Mouse (Mus musculus) C2C12 (cell line): ENCODE measurements at regions not wholly inside any gene's neighbourhood (a gene's known extent, or its start where the extent isn't known, plus 50 kb on each side); places are given as distances from the start of the nearest gene placed in this dataset.

Experiments used
- H3K27me3 ChIP-seq: one replicate; pipeline ENCODE4 v1.6.1; 2011; ENCODE audit not compliant: control insufficient read depth, insufficient read depth, insufficient read length
- H3K36me3 ChIP-seq: one replicate; pipeline ENCODE4 v1.6.1; 2011; ENCODE audit not compliant: control insufficient read depth, insufficient read depth
- H3K4me3 ChIP-seq: one replicate; pipeline ENCODE4 v1.5.1; 2011; ENCODE audit warnings: mild to moderate bottlenecking, control low read depth; ENCODE audit not compliant: poor library complexity, insufficient read depth, severe bottlenecking
- H3K79me2 ChIP-seq: one replicate; pipeline ENCODE4 v1.6.1; 2011; ENCODE audit not compliant: control insufficient read depth, insufficient read depth
- H3K79me3 ChIP-seq: one replicate; pipeline ENCODE4 v1.6.1; 2011; ENCODE audit warnings: low read depth, control low read depth
- H3ac ChIP-seq: one replicate; pipeline ENCODE3; 2011; ENCODE audit warnings: low read depth; ENCODE audit not compliant: control insufficient read depth, insufficient read length
- CEBPB ChIP-seq: IDR thresholded peaks from one replicate; pipeline ENCODE4 v1.6.1; 2011; ENCODE audit warnings: low read depth, mild to moderate bottlenecking, control low read depth, moderate library complexity
- CTCF ChIP-seq: IDR thresholded peaks from one replicate; pipeline ENCODE4 v1.5.1; 2011; ENCODE audit not compliant: control insufficient read depth, insufficient read depth, insufficient read length
- FOSL1 ChIP-seq: IDR thresholded peaks from one replicate; pipeline ENCODE4 v1.8.0; 2011; ENCODE audit warnings: mild to moderate bottlenecking, low read length; ENCODE audit not compliant: poor library complexity, insufficient read depth, severe bottlenecking
- MAX ChIP-seq: IDR thresholded peaks from one replicate; pipeline ENCODE4 v1.6.1; 2011; ENCODE audit warnings: mild to moderate bottlenecking, control low read depth
- MYOD1 ChIP-seq: IDR thresholded peaks from one replicate; pipeline ENCODE4 v1.6.1; 2011; ENCODE audit warnings: low read depth; ENCODE audit not compliant: control insufficient read depth, insufficient read length
- MYOG ChIP-seq: IDR thresholded peaks from one replicate; pipeline ENCODE4 v1.6.1; 2011; ENCODE audit not compliant: control insufficient read depth, insufficient read length; ENCODE audit errors: extremely low read depth
- USF1 ChIP-seq: IDR thresholded peaks from one replicate; pipeline ENCODE4 v1.6.1; 2011; ENCODE audit warnings: low read depth, mild to moderate bottlenecking, control low read depth, moderate library complexity

DNA sequence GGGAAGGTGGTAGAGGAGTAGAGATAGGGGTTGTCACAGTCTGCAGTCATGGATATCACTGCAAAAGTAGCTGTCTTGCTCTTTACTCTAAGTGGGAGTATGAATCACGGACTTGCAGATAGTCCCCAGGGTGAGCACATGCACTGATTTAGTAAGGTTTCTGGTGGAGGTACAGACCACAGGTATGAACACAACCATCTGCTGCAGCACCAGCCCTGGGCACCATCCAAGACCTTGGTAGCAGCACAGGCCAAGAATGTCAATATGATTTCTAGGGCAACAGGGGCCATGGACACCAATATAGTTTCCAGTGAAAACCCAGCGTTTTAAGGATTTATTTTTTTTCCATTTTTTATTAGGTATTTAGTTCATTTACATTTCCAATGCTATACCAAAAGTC is 913.7 kb upstream of the Kirrel3 start:
- no peaks in the 10 kb centered on the region for H3K79me3 ChIP-seq
- H3K27me3 ChIP-seq, result no peaks in the 10 kb centered on the region
- H3K4me3 ChIP-seq, result no peak overlapping the region
- TF ChIP-seq MYOD1, result no peak
- no peak for TF ChIP-seq MYOG
- TF ChIP-seq USF1, result no peak
- TF ChIP-seq FOSL1, result no peak
- TF ChIP-seq MAX, result no peak
- TF ChIP-seq CEBPB, result no peak
- TF ChIP-seq CTCF, result no peak
- H3K79me2 ChIP-seq, result no peaks in the 10 kb centered on the region
- no peak overlapping the region for H3ac ChIP-seq
- H3K36me3 ChIP-seq, result no peaks in the 10 kb centered on the region

DNA sequence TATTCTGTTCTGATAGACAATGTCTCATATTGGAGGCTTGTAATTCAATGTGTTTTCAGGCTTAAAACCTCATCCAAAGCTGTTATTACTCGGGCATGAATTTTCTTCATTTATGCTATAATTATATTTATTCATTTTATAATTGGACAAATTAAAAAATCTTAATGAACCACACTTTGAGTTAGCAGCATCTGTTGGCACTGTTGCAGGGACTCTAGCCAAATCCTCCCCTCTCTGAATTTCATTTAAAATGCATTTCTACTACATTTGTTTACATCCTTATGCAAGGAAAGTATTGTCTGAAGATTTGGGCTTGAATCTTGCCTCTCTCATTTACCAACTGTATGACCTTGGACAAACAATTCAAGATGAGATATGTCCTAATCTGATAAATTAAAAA is 874.2 kb upstream of the Kirrel3 start:
- no peak for TF ChIP-seq FOSL1
- no peak for TF ChIP-seq MAX
- no peak for TF ChIP-seq USF1
- TF ChIP-seq MYOG, result no peak
- no peak for TF ChIP-seq MYOD1
- no peak for TF ChIP-seq CTCF
- TF ChIP-seq CEBPB, result no peak
- no peak overlapping the region for H3ac ChIP-seq
- H3K36me3 ChIP-seq, result no peaks in the 10 kb centered on the region
- no peaks in the 10 kb centered on the region for H3K79me2 ChIP-seq
- peaks cover 4% of the 10 kb centered on the region for H3K27me3 ChIP-seq
- no peaks in the 10 kb centered on the region for H3K79me3 ChIP-seq
- H3K4me3 ChIP-seq, result no peak overlapping the region

DNA sequence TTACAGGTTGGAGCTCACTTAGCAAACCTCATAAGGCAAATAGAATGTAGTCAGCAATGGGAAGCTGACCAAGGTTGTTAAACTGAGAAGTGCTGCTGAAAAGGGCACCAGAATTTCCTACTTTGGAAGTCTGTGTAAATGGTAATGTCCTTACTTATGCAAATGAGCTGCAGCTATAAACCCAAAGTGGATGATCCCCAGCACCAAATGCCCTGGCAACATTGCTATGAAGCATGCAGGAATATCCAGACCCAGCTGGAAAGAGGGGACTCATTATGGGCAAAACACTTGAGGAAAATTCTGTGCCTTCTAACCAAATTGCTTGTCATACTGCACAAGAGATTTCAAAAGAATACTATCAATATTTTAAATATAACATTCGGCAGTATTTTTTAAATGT is 861.3 kb upstream of the Kirrel3 start:
- H3ac ChIP-seq, result no peak overlapping the region
- H3K4me3 ChIP-seq, result no peak overlapping the region
- no peaks in the 10 kb centered on the region for H3K79me3 ChIP-seq
- peaks cover 2% of the 10 kb centered on the region for H3K27me3 ChIP-seq
- TF ChIP-seq USF1, result no peak
- TF ChIP-seq CTCF, result no peak
- TF ChIP-seq MAX, result no peak
- TF ChIP-seq CEBPB, result no peak
- no peak for TF ChIP-seq FOSL1
- no peak for TF ChIP-seq MYOD1
- TF ChIP-seq MYOG, result no peak
- H3K79me2 ChIP-seq, result no peaks in the 10 kb centered on the region
- no peaks in the 10 kb centered on the region for H3K36me3 ChIP-seq

DNA sequence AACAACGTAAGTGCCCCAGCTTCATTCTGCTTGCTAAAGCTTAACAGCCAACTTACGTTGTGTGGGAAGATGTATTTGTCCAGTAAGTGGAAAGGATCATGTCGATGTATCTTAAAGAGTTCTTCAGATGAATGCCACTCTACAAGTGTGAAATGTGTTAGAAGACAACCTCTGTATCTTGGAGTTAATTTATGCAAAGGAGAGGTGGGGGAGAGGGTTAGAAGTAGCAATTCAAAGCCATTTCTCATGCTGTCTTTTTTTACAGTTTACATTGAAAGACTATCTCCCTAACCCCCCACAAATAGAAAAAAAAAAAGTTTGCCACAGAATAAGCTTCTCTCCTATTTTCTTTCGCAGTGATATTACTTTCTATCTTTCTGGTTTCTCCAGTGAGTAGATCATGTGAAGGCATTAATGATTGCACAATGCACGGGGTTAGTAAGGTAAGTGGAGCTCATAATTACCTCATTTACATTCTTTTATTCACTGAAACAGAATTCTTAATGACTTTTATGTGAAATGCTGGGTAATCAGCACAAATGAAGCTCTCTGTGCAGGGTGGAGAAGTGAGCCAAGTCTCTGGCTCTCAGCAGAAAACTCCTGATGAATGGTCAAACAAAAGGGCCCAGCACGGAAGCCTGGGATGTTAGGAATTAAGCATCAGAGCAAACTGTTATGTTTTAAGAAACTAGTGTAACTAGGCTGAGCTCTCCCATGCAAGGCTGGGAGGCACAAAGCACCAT is 855.8 kb upstream of the Kirrel3 start:
- Histone ChIP-seq H3K36me3 (no peaks in the 10 kb centered on the region), H3K79me2 (no peaks in the 10 kb centered on the region), H3ac (no peak overlapping the region), H3K4me3 (no peak overlapping the region), H3K79me3 (no peaks in the 10 kb centered on the region), H3K27me3 (peaks cover 5% of the 10 kb centered on the region)
- TF ChIP-seq CTCF (no peak), MYOD1 (no peak), MYOG (no peak)

DNA sequence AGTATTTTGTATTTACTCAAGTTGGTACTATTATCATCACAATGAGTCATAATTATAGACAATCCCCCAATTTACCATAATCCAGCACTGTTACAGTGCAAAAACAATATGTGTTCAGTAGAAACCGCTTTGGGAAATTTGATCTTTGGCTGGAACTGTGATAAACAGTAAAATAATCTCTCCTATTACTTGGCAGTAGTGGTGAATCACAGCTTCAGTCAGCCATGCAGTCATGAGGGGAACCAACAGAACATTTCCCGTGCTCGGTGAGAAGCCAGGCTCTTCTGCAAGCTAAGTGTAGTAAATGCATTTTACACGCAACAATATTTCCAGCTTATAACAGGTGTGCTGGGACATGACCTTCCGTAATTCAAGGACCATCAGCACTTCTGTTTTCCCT is 822.7 kb upstream of the Kirrel3 start:
- H3K36me3 ChIP-seq, result no peaks in the 10 kb centered on the region
- no peak overlapping the region for H3K4me3 ChIP-seq
- H3K79me3 ChIP-seq, result no peaks in the 10 kb centered on the region
- H3ac ChIP-seq, result no peak overlapping the region
- no peaks in the 10 kb centered on the region for H3K27me3 ChIP-seq
- no peaks in the 10 kb centered on the region for H3K79me2 ChIP-seq
- TF ChIP-seq MYOG (no peak), CEBPB (no peak), MAX (no peak), FOSL1 (no peak), MYOD1 (no peak), USF1 (no peak), CTCF (no peak)

DNA sequence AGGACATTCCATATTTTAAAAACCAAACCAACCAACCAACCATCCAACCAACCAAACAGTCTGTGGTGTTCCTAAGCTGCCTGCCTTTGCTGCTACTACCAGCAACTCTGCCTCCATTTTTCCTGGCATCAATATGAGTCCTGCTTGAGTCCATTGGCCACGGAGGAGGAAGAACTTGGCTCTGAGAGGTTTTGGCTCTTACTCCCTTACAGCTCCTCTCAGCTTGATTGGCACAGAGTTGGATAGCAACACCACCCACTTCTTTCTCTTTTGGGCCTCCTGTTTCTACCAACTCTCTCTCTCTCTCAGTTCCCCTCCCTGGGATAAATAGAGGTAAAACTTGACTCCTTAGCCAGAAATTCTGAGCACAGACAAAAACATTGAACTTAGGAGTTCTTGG is 804.6 kb upstream of the Kirrel3 start:
- no peak for TF ChIP-seq CTCF
- no peak for TF ChIP-seq MYOG
- no peak for TF ChIP-seq MAX
- TF ChIP-seq FOSL1, result no peak
- no peak for TF ChIP-seq CEBPB
- TF ChIP-seq MYOD1, result no peak
- no peak for TF ChIP-seq USF1
- Histone ChIP-seq H3K79me2 (no peaks in the 10 kb centered on the region), H3K4me3 (no peak overlapping the region)

More for the DNA sequence above, 804.6 kb upstream of the Kirrel3 start:
- Histone ChIP-seq H3K79me3 (no peaks in the 10 kb centered on the region), H3ac (no peak overlapping the region), H3K27me3 (no peaks in the 10 kb centered on the region), H3K36me3 (no peaks in the 10 kb centered on the region)
